Mouse (Mus musculus) G1E (cell line): ENCODE measurements around the gene Lrmda.

ENCODE experiments used
- CTCF ChIP-seq: IDR thresholded peaks from 2 replicates; pipeline ENCODE4 v1.5.1; 2012; ENCODE audit warnings: low read depth, low read length, inconsistent platforms, mixed read lengths
- GATA1 ChIP-seq: IDR thresholded peaks from 2 replicates; pipeline ENCODE4 v1.6.1; 2012; ENCODE audit warnings: borderline replicate concordance, low read length, inconsistent platforms, mixed read lengths
- GATA2 ChIP-seq: IDR thresholded peaks from 2 replicates; pipeline ENCODE4 v1.6.1; 2012; ENCODE audit warnings: low read depth, low read length, inconsistent platforms, borderline replicate concordance
- POLR2AphosphoS5 ChIP-seq: IDR thresholded peaks from 2 replicates; pipeline ENCODE4 v1.6.1; 2012; ENCODE audit warnings: low read depth, low read length, inconsistent platforms; ENCODE audit not compliant: insufficient replicate concordance
- TAL1 ChIP-seq: conservative IDR thresholded peaks from 2 replicates; pipeline ENCODE4 v1.6.1; 2012; ENCODE audit warnings: low read depth, low read length, inconsistent platforms, mixed read lengths

GRCm38 (mm10) chr14:22750409-22750808 is 730.9 kb downstream of the Lrmda start:
- no peak for TF ChIP-seq CTCF
- no peak for TF ChIP-seq TAL1
- no peak for TF ChIP-seq GATA2
- TF ChIP-seq GATA1: no peak
- TF ChIP-seq POLR2AphosphoS5: no peak
